Mouse (Mus musculus): Measurements from ENCODE around the gene Gm42791.

Gm42791 gene

DNA sequence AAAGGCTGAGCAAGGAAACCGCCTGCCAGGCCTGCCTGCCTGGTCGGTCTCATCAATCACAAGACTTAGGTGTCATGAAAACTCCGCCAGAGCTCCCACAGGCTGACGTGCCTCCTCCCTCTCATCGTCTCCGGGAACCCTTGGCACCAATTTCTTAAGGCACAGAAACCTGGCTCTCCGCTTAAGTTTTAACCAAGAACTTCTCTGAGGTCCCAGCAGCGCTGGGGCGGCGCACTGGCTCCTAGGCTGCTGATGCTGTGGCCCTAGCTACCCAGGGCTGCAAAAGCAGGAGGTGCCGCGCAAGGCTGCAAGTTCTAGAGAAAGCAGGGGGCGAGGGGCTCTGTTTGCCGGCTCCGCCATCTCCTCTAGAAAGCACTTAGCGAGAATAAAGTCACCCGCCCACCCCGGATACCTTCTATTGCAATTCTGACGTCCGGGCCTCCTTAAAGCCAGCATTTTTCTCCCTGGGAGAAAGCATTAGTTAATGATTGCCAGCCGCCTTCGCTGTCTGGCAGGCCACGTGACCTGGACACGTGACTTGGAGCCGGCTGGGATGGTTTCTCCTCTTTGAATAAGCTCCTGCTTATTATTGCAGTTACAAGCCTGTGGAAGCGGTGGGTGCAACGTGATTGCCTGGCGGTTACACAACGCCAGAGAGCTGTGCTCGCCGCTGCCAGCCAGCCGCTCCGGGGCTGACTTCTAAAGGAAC is at the start of gene Gm42791:
Gene Gm42791, minus strand, starts transcription at position 442 of the 709 bp plus-strand sequence.
- peak; percentile 67 for DNase-seq (ENCODE audit: low read depth)

- DNase-seq (ENCODE audit: low read depth) = no peak
These were observed 49.1 kb upstream of the Gm42791 start for GRCm38 (mm10) chr5:149044067-149044466.

- no peak for DNase-seq (ENCODE audit: low read depth)
These were observed 48.3 kb upstream of the Gm42791 start for GRCm38 (mm10) chr5:149043240-149043639.

DNA sequence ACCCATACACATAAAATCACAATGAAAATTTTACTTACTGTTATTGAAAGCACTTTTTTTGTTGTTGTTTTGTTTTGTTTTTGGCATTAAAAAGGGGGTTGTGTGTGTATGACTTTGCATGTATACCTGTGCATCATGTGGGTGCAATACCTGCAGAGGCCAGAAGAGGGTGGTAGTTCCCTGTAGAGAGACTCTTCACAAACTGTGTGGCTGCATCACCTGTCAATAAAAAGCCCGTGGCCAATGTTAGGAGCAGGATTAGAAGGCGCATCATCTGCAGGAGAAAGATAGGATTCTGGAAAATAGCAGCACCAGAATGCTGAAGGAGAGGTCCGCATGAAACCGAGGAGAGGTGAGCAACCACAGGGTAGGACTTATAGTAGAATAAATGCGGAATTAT is 44.9 kb upstream of the Gm42791 start:
- no peak for DNase-seq (ENCODE audit: low read depth)

DNA sequence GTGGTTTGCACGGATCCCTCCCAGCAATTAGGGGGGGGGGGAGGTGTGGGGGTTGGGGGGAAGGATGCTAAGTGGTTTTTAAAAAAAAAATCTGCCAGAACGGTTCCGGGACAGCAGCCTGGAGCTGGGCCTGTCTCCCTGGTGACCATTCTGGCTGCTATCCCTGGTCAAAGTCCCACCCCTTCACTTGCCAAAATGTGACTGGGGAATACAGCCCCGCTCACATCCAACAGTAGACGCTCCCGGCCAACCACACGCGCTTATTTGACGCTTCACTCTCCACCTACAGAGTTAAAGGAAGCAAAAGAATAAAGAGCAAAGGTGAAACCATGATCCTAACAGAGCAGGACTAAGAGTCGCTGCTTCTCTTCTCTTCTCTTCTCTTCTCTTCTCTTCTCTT is 42.8 kb upstream of the Gm42791 start:
- DNase-seq (ENCODE audit: low read depth) = no peak

DNA sequence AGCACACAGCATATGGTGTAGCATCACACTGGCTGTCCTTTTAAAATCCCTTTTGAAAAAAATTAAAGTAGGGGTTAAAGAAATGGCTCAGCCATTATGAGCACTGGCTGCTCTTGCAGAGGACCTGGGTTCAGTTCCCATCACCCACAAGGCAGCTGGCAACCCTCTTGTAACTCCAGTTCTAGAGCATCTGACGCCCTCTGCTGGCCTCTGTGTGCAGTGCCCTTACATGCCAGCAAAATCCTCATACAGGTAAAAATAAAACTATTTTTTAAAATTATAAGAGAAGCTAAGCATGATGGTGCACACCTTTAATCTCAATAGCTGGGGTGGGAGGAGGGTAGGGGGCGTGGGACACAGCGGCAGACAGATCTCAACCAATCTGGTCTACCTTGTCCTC is 42.0 kb upstream of the Gm42791 start:
- DNase-seq (ENCODE audit: low read depth) = no peak

DNA sequence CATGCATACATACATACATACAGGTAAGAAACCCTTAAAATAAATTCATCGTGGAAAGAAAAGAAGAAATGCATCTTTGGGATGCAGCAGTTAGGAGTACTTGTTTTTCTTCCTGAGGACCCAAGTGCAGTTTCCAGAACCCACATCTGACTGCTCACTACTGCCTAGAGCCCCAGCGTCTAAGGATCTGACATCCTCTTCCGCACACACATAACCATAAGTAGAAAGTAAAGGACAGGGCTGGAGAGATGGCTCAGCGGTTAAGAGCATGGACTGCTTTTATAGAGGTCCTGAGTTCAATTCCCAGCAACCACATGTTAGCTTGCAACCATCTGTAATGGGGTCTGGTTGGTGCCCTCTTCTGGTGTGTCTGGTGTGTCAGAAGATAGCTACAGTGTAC is 37.5 kb upstream of the Gm42791 start:
- DNase-seq (ENCODE audit: low read depth) = no peak

- DNase-seq (ENCODE audit: low read depth) = no peak
These were observed 36.3 kb upstream of the Gm42791 start for GRCm38 (mm10) chr5:149031199-149031750.

DNA sequence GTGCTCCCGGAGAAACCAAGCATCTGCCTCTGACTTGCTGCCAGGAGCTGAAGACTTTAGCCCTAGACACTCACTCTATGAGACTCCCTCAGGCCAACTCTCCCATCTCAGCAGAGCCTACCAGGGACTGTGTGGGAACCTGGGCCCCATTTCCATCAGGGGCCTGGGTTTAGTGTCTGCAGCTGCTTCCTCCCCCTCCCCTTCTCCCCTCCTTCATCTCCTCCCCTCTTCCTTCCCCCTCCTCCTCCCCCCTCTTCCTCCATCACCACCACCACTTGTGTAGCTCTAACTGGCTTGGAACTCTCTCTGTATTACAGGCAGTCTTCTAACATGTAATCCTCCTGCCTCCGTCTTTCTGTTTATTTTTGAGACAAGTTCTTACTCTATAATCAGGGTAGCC is 35.2 kb upstream of the Gm42791 start:
- no peak for DNase-seq (ENCODE audit: low read depth)

- no peak for DNase-seq (ENCODE audit: low read depth)
These were observed 33.4 kb upstream of the Gm42791 start for GRCm38 (mm10) chr5:149028394-149028793.

GRCm38 (mm10) chr5:149027389-149027788 is 32.4 kb upstream of the Gm42791 start:
- DNase-seq (ENCODE audit: low read depth) = no peak

DNA sequence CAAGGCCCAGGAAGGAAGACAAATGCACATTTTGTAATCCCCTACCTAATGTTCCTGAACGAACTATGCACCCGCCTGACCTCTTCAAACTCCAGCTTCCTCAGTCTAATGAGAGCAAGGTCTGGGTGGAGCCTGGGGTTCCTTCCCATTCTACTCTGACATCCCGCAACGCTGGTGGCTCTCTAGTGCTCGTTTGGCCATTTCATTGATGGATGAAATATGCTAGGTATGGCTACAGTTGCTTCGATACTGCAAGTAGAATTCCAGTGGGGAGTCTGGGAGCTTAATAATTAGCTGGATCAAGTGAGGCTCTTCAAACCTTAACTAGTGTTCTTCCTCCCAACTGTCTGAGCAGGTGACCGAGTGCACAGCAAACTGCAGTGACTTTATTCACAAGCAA is 26.2 kb upstream of the Gm42791 start:
- DNase-seq (ENCODE audit: low read depth) = no peak

DNA sequence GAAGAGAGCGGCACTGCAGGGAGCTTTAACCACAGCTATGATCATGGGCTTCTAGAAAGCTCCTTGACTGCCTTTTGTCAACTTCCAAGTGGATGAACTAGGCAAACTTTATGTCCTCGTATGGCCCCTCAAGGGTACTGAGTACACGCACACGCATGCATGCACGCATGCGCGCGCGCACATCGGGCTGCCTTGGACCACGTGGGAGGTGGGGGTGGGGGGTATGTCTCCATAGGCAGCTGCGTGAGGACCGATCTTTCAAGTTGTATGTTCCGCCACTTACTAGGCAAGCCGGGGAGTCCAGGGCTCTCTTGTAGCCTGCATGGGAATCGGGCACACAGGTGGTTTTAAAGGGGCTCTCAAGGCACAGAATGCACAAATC is 25.7 kb upstream of the Gm42791 start:
- DNase-seq (ENCODE audit: low read depth) = no peak

GRCm38 (mm10) chr5:149020059-149020680 is 25.2 kb upstream of the Gm42791 start:
- no peak for DNase-seq (ENCODE audit: low read depth)

DNA sequence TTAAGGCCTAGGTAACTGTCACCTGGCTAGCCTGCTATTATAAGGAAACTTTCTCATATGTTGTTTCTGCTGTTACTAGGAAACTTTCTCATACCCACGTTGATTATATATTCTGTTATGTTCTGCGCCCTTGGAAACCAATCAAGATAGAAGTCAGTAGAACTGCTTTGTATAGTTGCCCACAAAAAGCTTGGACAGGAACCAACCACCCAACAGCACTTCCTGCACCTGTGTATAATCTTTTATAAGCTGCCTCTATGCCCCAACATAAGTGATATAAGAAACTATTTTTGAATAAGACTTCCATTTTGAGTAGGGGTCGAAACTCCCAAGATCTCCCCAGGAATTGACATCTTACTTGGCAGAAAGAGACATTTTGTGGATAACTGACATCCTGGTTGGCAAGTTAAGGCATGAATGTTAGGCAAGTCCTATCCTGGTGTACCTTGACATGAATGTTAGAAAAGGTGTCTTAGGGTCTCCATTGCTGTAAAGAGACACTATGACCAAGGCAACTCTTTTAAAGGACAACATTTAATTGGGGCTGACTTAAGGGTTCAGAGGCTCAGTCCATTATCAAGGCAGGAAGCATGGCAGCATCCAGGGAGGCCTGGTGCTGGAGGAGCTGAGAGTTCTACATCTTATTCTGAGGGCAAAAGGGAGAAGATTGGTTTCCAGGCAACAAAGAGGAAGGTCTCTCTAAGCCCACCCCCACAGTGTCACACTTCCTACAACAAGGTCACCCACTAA is 22.9 kb upstream of the Gm42791 start:
- no peak for DNase-seq (ENCODE audit: low read depth)

DNA sequence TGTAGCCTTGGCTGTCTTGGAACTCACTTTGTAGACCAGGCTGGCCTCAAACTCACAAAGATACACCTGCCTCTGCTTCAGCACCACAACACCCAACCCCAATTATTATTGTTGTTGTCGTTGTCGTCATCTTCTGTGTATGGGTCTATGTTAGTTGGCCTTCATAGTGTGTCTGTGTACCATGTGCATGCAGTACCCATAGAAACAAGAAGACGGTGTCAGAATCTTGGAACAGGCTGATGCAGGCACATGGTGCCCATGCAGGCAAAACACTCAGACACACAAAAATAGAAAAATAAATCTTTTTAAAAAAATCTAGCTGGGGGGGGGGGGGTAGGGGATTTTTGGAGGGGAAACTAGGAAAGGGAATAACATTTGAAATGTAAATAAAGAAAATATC is 22.2 kb upstream of the Gm42791 start:
- no peak for DNase-seq (ENCODE audit: low read depth)

GRCm38 (mm10) chr5:149016261-149016660 is 21.3 kb upstream of the Gm42791 start:
- DNase-seq (ENCODE audit: low read depth) = no peak

GRCm38 (mm10) chr5:149015335-149016201 is 20.6 kb upstream of the Gm42791 start:
- DNase-seq (ENCODE audit: low read depth) = no peak

DNA sequence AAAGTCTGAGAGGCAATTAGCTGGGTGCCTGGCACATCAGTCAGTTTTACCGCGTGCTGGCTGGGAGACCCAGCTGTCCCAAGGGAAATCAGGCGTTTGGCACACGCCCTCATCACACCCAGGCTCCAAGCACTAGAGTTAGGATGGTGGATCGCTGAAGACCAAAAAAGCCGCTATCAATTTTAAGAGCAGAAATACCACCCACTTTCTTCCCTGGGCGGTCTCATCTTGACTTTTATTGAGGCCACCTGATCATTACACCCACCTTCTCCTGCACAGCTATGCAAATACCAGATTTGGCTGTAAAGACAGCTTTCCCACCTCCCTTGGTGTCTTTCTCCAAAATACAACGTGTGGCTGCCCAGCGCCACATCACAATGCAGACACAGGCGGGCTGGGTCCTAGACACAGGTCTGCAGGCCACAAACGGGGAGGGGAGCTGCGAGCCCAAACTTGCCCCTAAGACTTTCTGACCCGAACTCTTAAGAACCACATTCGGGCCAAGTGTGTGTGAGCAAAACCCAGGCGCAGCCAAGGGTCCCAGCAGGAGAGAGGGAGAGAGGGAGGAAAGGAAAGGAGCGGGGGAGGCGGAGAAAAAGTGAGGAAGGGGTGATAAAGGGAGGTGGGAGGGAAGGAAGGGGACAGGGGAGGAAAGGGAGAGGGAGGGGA is 19.8 kb upstream of the Gm42791 start:
- no peak for DNase-seq (ENCODE audit: low read depth)

DNA sequence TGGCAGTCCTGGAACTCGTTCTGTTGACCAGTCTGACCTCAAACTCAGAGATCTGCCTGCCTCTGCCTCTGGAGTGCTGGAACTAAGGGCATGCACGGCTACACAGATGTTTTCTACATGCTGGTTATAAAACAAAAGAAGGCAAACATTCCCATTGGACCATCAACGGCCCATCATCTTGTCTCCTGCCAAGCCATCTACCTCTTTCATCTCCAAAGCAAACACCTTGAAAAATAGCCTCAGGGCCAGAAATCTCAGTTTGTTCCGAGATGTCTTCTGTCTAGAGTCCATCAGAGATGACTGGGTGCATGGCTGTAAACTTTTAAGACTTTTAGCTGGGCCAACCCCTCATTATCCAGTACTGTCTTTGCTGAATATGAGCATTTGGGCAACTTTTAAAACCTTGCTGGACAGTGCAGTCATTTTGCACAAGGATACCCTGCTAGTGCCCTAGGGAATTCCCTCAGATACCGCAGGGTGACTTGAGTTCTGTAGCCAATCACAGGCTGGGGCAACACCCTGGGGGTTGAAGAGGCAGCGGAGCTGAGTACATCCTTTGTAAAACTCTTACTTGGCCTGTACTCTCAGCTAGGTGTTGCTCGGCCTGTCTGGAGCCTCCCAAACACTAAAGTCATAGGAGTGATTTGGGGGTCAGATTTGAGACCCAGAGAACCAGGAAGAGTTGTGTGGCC is 19.0 kb upstream of the Gm42791 start:
- DNase-seq (ENCODE audit: low read depth) = no peak

- DNase-seq (ENCODE audit: low read depth) = no peak
These were observed 14.2 kb upstream of the Gm42791 start for GRCm38 (mm10) chr5:149009111-149009510.

All from c-Kit-positive CD71-positive TER-119-negative erythroid progenitor cells, embryonic 14.5 days (primary cell).